Mouse (Mus musculus): ENCODE results near the gene Clic3. TPM values are rescaled to one million over a fixed set of nuclear protein-coding genes. Genes with fewer than 3 reads are reported as not detected.
A peak's percentile ranks its signal among the peaks of the same experiment; 100 is the strongest.
"Not testable (repeated sequence)": the region's sequence is repeated elsewhere in the genome, so short reads cannot be mapped to it uniquely, and the experiment has no call there.

Gene Clic3
- total and polyA plus RNA-seq, 3 experiments: 0.30 to 0.71 TPM; not detected in 1

DNA sequence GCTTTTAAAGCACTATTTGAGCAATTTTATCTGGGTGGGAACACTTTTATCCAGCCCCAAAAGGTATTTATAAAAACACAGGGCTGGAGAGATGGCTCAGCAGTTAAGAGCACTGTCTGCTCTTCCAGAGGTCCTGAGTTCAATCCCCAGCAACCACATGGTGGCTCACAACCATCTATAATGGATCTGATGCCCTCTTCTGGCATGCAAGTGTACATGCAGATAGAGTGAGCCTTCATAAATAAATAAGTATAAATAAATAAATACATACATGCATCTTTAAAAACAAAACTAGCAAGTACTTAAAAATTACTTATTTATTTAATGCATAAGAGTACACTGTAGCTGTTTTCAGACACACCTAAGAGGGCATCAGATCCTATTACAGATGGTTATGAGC lies 43.2 kb upstream of the Clic3 start:
- H3K4me1 ChIP-seq (ENCODE audit: control insufficient read depth in 1 of 2, insufficient read depth in 2 of 2); H3K4me2 ChIP-seq (ENCODE audit: insufficient read depth, low read depth, poor library complexity, severe bottlenecking); dilution Hi-C loops (cut with MboI; ENCODE audit: extremely low pct_ligation_motif_present, extremely low pct_unique_long_range_greater_than_20kb, low sequenced_read_pairs); H3K9me3 ChIP-seq (replicated peaks; ENCODE audit: low read length); H3K9ac ChIP-seq (ENCODE audit: insufficient read depth, low read depth); DNase-seq (ENCODE audit: extremely low read depth); H3K4me3 ChIP-seq (replicated peaks in 1 of 3; ENCODE audit: low read depth in 2 of 3, low read length in 2 of 3, poor library complexity in 1 of 3); H3K79me2 ChIP-seq (replicated peaks; ENCODE audit: control insufficient read depth, extremely low read depth, insufficient read depth, poor library complexity, severe bottlenecking); H3K36me3 ChIP-seq (replicated peaks in 1 of 2; ENCODE audit: control insufficient read depth in 1 of 2, insufficient read depth in 1 of 2, low read length in 1 of 2); H3K27ac ChIP-seq (ENCODE audit: insufficient read depth, low read depth); in situ Hi-C loops (cut with MboI; ENCODE audit: low pct_ligation_motif_present, low pct_unique_long_range_greater_than_20kb, low sequenced_read_pairs): not testable (repeated sequence)
- peak; percentile 26 for TF ChIP-seq RAD21 (IDR thresholded peaks at IDR 0.05; ENCODE audit: low read depth, low read length)
- peak in 1 of 2 experiments; percentile 52; a peak in 2 of 4 replicates for TF ChIP-seq CTCF (conservative IDR thresholded peaks at IDR 0.05 in 1 of 2, IDR thresholded peaks at IDR 0.05 in 1 of 2; ENCODE audit: low read depth in 2 of 2, low read length in 2 of 2)
- peaks cover 66% of the 10 kb centered on the region for H3K27me3 ChIP-seq (replicated peaks)

DNA sequence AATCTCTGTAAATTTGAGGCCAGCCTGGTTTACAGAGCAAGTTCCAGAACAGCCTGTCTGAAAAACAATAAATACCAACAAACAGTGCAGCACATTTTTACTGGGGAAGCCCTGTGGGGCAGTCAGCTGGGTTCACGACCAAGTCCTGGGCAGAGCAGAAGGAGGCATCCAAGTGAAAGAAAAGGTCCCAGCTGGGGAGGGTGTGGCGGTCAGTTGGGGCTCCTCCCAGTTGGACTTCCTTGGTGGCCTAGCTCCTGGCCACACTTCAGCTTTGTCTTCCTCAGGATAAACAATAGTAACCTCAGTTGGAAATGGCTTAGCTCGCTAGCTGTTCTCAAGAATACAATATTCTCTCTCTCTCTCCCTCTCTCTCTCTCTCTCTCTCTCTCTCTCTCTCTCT lies 39.2 kb upstream of the Clic3 start:
- in situ Hi-C loops (cut with MboI; ENCODE audit: low pct_ligation_motif_present, low pct_unique_long_range_greater_than_20kb, low sequenced_read_pairs): no loop called here
- H3K4me1 ChIP-seq (ENCODE audit: control insufficient read depth in 1 of 2, insufficient read depth in 2 of 2): peaks cover 5 to 13% of the 10 kb centered on the region in 2 experiments
- dilution Hi-C loops (cut with MboI; ENCODE audit: extremely low pct_ligation_motif_present, extremely low pct_unique_long_range_greater_than_20kb, low sequenced_read_pairs): no loop called here
- no peaks in the 10 kb centered on the region for H3K9me3 ChIP-seq (replicated peaks; ENCODE audit: low read length)
- H3K9ac ChIP-seq (ENCODE audit: insufficient read depth, low read depth): no peak overlapping the region
- H3K79me2 ChIP-seq (replicated peaks; ENCODE audit: control insufficient read depth, extremely low read depth, insufficient read depth, poor library complexity, severe bottlenecking): no peaks in the 10 kb centered on the region
- H3K27ac ChIP-seq (ENCODE audit: insufficient read depth, low read depth): no peak overlapping the region
- peaks cover 42% of the 10 kb centered on the region for H3K27me3 ChIP-seq (replicated peaks)
- no peak for TF ChIP-seq JUND (conservative IDR thresholded peaks at IDR 0.05; ENCODE audit: low read depth, low read length)
- no peak for TF ChIP-seq ETS1 (conservative IDR thresholded peaks at IDR 0.05; ENCODE audit: low read depth, low read length)
- TF ChIP-seq POLR2A (IDR thresholded peaks at IDR 0.05; ENCODE audit: low read depth, low read length): no peak
- no peak for TF ChIP-seq E2F4 (IDR thresholded peaks at IDR 0.05; ENCODE audit: insufficient replicate concordance, low read depth, low read length)
- H3K36me3 ChIP-seq (replicated peaks in 1 of 2; ENCODE audit: control insufficient read depth in 1 of 2, insufficient read depth in 1 of 2, low read length in 1 of 2): no peaks in the 10 kb centered on the region
- no peak overlapping the region for H3K4me2 ChIP-seq (ENCODE audit: insufficient read depth, low read depth, poor library complexity, severe bottlenecking)
- H3K4me3 ChIP-seq (replicated peaks in 1 of 3; ENCODE audit: low read depth in 2 of 3, low read length in 2 of 3, poor library complexity in 1 of 3): no peak overlapping the region
- DNase-seq (ENCODE audit: extremely low read depth): no peak

DNA sequence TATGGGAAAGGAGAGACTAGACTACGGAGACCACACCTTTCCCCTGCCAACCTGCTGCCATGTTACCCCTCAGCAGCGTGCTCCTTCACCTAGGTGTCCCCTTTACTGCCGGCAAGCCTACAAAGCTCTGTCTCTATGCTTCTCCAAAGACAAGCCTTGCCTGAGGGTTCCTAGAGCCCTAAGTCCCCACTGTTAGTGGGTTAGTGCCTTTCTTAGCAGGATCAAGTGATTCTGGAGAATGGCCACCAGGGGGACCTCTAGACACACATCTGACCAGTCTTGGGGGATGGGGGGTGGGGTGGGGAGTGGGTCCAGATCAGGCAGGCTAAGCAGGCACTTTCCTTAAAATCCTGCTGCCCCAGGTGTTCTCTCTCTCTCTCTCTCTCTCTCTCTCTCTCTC lies 34.7 kb upstream of the Clic3 start:
- TF ChIP-seq CTCF (conservative IDR thresholded peaks at IDR 0.05 in 1 of 2, IDR thresholded peaks at IDR 0.05 in 1 of 2; ENCODE audit: low read depth in 2 of 2, low read length in 2 of 2) (peak; percentile 34 to 88; a peak in 3 of 4 replicates), CHD2 (IDR thresholded peaks at IDR 0.05; ENCODE audit: low read length) (peak; percentile 81), ZC3H11A (IDR thresholded peaks at IDR 0.05; ENCODE audit: low read depth, low read length) (peak; percentile 27; the same call in 1 of the 2 replicates), RAD21 (IDR thresholded peaks at IDR 0.05; ENCODE audit: low read depth, low read length) (peak; percentile 74), GABPA (IDR thresholded peaks at IDR 0.05; ENCODE audit: insufficient replicate concordance, low read depth, low read length) (no peak), SMC3 (IDR thresholded peaks at IDR 0.05; ENCODE audit: low read depth, low read length) (peak; percentile 86), MAX (IDR thresholded peaks at IDR 0.05; ENCODE audit: low read length) (no peak), ZMIZ1 (IDR thresholded peaks at IDR 0.05; ENCODE audit: low read depth, low read length) (no peak), RCOR1 (conservative IDR thresholded peaks at IDR 0.05; ENCODE audit: low read depth, low read length) (no peak), E2F4 (IDR thresholded peaks at IDR 0.05; ENCODE audit: insufficient replicate concordance, low read depth, low read length) (no peak), KAT2A (IDR thresholded peaks at IDR 0.05; ENCODE audit: insufficient replicate concordance, low read length) (no peak), ZKSCAN1 (IDR thresholded peaks at IDR 0.05; ENCODE audit: borderline replicate concordance, low read depth, low read length) (no peak), MAZ (IDR thresholded peaks at IDR 0.05; ENCODE audit: low read depth, low read length) (peak; percentile 91), MEF2A (IDR thresholded peaks at IDR 0.05; ENCODE audit: borderline replicate concordance, low read depth, low read length) (no peak), JUND (conservative IDR thresholded peaks at IDR 0.05; ENCODE audit: low read depth, low read length) (no peak), EP300 (IDR thresholded peaks at IDR 0.05; ENCODE audit: low read length) (no peak)
- Histone ChIP-seq H3K79me2 (replicated peaks; ENCODE audit: control insufficient read depth, extremely low read depth, insufficient read depth, poor library complexity, severe bottlenecking) (no peaks in the 10 kb centered on the region), H3K27ac (ENCODE audit: insufficient read depth, low read depth) (no peak overlapping the region), H3K4me2 (ENCODE audit: insufficient read depth, low read depth, poor library complexity, severe bottlenecking) (0 out of 2 replicates have a peak overlapping the region, but pooled peaks have one; percentile 30), H3K27me3 (replicated peaks) (peaks cover 16% of the 10 kb centered on the region), H3K9ac (ENCODE audit: insufficient read depth, low read depth) (no peak overlapping the region), H3K36me3 (replicated peaks in 1 of 2; ENCODE audit: control insufficient read depth in 1 of 2, insufficient read depth in 1 of 2, low read length in 1 of 2) (no peaks in the 10 kb centered on the region), H3K9me3 (replicated peaks; ENCODE audit: low read length) (peaks cover 3% of the 10 kb centered on the region), H3K4me1 (ENCODE audit: control insufficient read depth in 1 of 2, insufficient read depth in 2 of 2) (peaks cover 19 to 54% of the 10 kb centered on the region in 2 experiments), H3K4me3 (replicated peaks in 1 of 3; ENCODE audit: low read depth in 2 of 3, low read length in 2 of 3, poor library complexity in 1 of 3) (no peak overlapping the region)
- dilution Hi-C loops (cut with MboI; ENCODE audit: extremely low pct_ligation_motif_present, extremely low pct_unique_long_range_greater_than_20kb, low sequenced_read_pairs) (no loop called here), in situ Hi-C loops (cut with MboI; ENCODE audit: low pct_ligation_motif_present, low pct_unique_long_range_greater_than_20kb, low sequenced_read_pairs) (loop anchor here (10.0 kb wide), 1 partner anchor 133 kb away; the partner anchor contains the start of gene Edf1)
- DNase-seq (ENCODE audit: extremely low read depth): peak; percentile 77

All from CH12.LX (cell line).